Mouse (Mus musculus): ENCODE results near the gene Pear1.

DNA sequence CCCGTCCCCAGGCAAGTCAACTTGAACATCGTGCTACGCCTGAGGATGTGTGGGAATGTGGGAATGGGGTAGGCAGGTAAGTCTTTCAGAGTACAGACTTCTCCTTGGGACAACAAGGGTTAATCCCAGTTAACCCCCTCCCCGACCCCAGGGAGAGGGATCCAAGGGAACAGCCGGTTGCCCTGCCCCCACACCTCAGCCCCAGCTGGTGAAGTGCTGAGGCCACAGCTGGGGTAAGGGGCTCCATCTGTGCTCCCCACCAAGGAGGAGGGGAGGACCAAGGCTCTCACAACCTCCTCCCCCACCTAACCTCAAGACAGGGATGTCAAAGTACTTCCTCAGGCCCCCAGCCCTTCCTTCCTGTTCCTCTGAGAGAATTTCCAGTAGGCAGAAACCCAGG lies 34.3 kb downstream of the Pear1 start:
- no peak for TF ChIP-seq CTCF (IDR thresholded peaks at IDR 0.05; ENCODE audit: borderline replicate concordance, control insufficient read depth, extremely low read depth, insufficient read depth, low read length, poor library complexity)
- no peak for TF ChIP-seq POLR2A (IDR thresholded peaks at IDR 0.05; ENCODE audit: control insufficient read depth, extremely low read depth, insufficient read depth, low read length, poor library complexity)

All from thymus, adult 2 months (tissue).